Mouse (Mus musculus) liver, postnatal 0 days (tissue): ENCODE data around the gene Rbfox2. TPM values are rescaled to one million over a fixed set of nuclear protein-coding genes. Genes with fewer than 3 reads are reported as not detected.
A peak's percentile ranks its signal among the peaks of the same experiment; 100 is the strongest.

Experiments used
- ATAC-seq: fragments of 200-750 bp; cut with Nextera tagmentation; 2 replicates; pipeline ENCODE4 v1.8.0; 2017; ENCODE audit warnings: mild to moderate bottlenecking, moderate library complexity
- DNase-seq: peaks from one replicate; pipeline ENCODE4 v3.0.0-alpha.2; 2016
- H3K27ac ChIP-seq: fragments of 300-500 bp; sonication (generic); 2 replicates; pipeline ENCODE4 v1.5.1; 2014; ENCODE audit warnings: antibody characterized with exemption, moderate library complexity, mild to moderate bottlenecking, low read depth
- H3K27me3 ChIP-seq: fragments of 300-500 bp; sonication (generic); 2 replicates; pipeline ENCODE4 v1.6.1; 2014; ENCODE audit warnings: low read length, control low read depth, mixed read lengths; ENCODE audit not compliant: insufficient read depth
- H3K36me3 ChIP-seq: fragments of 300-500 bp; sonication (generic); replicated peaks from 2 replicates; pipeline ENCODE4 v1.6.1; 2014; ENCODE audit warnings: mild to moderate bottlenecking, control low read depth, low read length, moderate library complexity, mixed read lengths; ENCODE audit not compliant: insufficient read depth
- H3K4me1 ChIP-seq: fragments of 300-500 bp; sonication (generic); 2 replicates; pipeline ENCODE4 v1.6.1; 2014; ENCODE audit warnings: antibody characterized with exemption, mild to moderate bottlenecking, control low read depth; ENCODE audit not compliant: insufficient read depth
- H3K4me2 ChIP-seq: fragments of 300-500 bp; sonication (generic); 2 replicates; pipeline ENCODE4 v1.6.1; 2014; ENCODE audit warnings: low read depth, mild to moderate bottlenecking, low read length, moderate library complexity, mixed read lengths
- H3K4me3 ChIP-seq: fragments of 300-500 bp; sonication (generic); 2 replicates; pipeline ENCODE4 v1.5.1; 2014; ENCODE audit warnings: low read depth, low read length
- H3K9ac ChIP-seq: fragments of 300-500 bp; sonication (generic); replicated peaks from 2 replicates; pipeline ENCODE4 v1.6.1; 2014; ENCODE audit warnings: mild to moderate bottlenecking, moderate library complexity
- H3K9me3 ChIP-seq: fragments of 300-500 bp; sonication (generic); 2 replicates; pipeline ENCODE4 v1.6.1; 2016; ENCODE audit warnings: mild to moderate bottlenecking, control low read depth, low read length, mixed read lengths
- CTCF ChIP-seq: sonication (generic); IDR thresholded peaks from 2 replicates; pipeline ENCODE4 v1.5.1; 2016; ENCODE audit warnings: antibody characterized with exemption, low read depth
- EP300 ChIP-seq: IDR thresholded peaks from 2 replicates; pipeline ENCODE4 v1.6.1; 2016; ENCODE audit warnings: antibody characterized with exemption, low read depth, mild to moderate bottlenecking
- WGBS: fragments of 180-500 bp; shearing (Covaris S2); extraction: QIAGEN DNeasy Blood & Tissue Kit; methylation state at CpG from one replicate; pipeline ENCODE4 v1.1.7; 2014; ENCODE audit not compliant: insufficient replicate concordance; 5-methylcytosine and 5-hydroxymethylcytosine counted together
- polyA plus RNA-seq: library from polyadenylated mRNA; unstranded; fragments of >200 nt; fragmentation: Nextera tagmentation; extraction: Ambion mirVana; gene quantifications from 2 replicates; pipeline ENCODE4 v1.2.1, GENCODE M21; 2015

Gene Rbfox2
- polyA plus RNA-seq, 1 experiment from 2014 or later: 6.9 TPM

DNA sequence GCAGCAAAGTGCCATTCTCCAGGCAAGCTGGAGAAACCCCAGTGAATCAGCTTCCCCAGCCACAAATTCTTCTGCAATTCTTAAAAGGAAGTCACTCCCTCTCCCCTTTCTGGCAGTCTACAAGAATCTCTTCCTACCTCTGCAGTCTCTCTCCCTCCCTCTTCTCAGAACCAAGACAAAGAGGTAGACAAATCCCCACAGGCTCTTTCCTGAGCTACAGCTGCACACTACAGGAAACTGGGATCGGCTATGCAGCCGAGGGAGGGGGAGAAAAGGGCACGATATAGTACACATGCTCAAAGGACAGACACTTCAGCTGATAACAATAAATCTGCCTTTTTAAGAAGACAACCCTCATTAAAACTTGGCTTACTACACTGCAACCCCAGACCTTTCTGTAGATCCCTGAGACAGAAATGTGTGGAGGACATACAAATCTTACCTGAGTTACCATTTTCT lies 153.7 kb downstream of the Rbfox2 start:
- no peaks in the 10 kb centered on the region for H3K27me3 ChIP-seq
- peak overlapping the region; percentile 42 for H3K4me3 ChIP-seq
- DNase-seq: no peak
- H3K4me1 ChIP-seq: peaks cover 17% of the 10 kb centered on the region
- no peaks in the 10 kb centered on the region for H3K9me3 ChIP-seq
- peak overlapping the region; percentile 45 for H3K9ac ChIP-seq
- ATAC-seq: peak; percentile 13; the same call in 1 of the 2 replicates
- no peaks in the 10 kb centered on the region; the same call in 1 of the 2 replicates for H3K36me3 ChIP-seq
- H3K27ac ChIP-seq: peak overlapping the region; percentile 83
- peak overlapping the region; percentile 70 for H3K4me2 ChIP-seq
- 2% methylated on average over 3 of the region's 3 CpGs for WGBS
- TF ChIP-seq EP300 (no peak), CTCF (no peak)

DNA sequence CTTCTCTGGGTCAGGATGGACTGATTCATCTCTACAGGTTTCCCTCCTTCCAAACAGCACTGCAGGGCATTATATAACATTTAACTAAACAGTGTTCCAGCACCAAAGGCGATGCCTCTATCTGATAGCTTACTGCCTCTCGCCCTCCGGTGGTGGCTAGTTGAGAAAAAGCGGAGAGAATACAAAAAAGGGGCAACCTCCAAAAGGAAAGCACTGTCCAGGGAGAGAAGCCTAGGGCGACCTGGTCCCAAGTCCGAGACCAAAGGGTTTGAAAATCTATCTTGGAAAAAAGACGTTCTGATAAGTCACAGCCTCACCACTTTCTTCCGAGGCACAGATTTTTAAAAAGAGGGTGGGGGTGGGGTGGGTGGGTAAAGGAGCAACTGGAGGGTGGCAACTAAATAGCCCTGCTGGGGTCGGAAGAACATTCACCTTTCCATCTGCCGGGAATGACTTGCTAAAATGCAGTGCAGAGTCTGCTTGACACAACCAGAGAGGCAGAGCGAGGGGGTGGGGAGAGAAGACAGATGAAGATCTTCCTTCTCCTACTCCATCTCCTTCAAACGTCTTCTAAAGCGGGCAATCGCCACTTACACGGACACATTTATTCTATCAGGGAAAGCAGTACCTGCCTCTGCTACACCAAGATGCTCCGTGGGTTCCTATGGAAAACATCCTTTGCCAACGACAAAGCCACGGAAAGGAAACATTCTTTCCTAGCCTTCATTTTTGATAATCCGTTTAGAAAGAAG lies 154.3 kb downstream of the Rbfox2 start:
- WGBS: 2% methylated on average over 19 of the region's 19 CpGs
- DNase-seq (no peak), ATAC-seq (no peak)
- H3K27ac ChIP-seq: peak overlapping the region; percentile 83
- H3K9me3 ChIP-seq: no peaks in the 10 kb centered on the region
- H3K4me3 ChIP-seq: peak overlapping the region; percentile 42
- peak overlapping the region; percentile 70 for H3K4me2 ChIP-seq
- TF ChIP-seq EP300 (no peak), CTCF (peak; percentile 24; the same call in 1 of the 2 replicates)
- no peaks in the 10 kb centered on the region for H3K36me3 ChIP-seq
- no peaks in the 10 kb centered on the region for H3K27me3 ChIP-seq
- H3K4me1 ChIP-seq: peaks cover 19% of the 10 kb centered on the region
- H3K9ac ChIP-seq: peak overlapping the region; percentile 45

DNA sequence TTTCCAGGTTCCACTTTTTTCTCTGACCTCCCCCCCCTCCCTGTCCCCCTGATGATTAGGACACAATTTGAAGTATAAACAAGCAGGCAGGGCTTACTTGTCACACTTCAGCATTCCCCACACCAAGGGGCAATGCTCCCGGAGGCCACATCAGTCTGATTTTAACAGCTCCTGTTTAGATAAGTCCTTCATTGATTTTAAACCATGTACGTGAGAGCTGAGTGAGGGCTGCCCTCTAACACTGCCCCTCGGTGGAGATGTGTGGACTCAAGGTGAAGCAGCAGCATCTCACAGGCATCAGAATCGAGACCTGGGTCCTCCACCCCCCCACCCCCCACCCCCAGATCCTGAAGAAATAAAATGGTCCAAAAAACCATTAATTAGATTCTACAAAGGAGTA lies 155.0 kb downstream of the Rbfox2 start:
- peak overlapping the region; percentile 42 for H3K4me3 ChIP-seq
- no peak for DNase-seq
- H3K9me3 ChIP-seq: no peaks in the 10 kb centered on the region
- TF ChIP-seq EP300 (no peak), CTCF (no peak)
- no peaks in the 10 kb centered on the region for H3K27me3 ChIP-seq
- H3K9ac ChIP-seq: peak overlapping the region; percentile 45; the same call in 1 of the 2 replicates
- no peaks in the 10 kb centered on the region for H3K36me3 ChIP-seq
- 26% methylated on average over 4 of the region's 4 CpGs for WGBS
- ATAC-seq: peak; percentile 22; the same call in 1 of the 2 replicates
- H3K4me2 ChIP-seq: peak overlapping the region; percentile 70
- peak overlapping the region; percentile 83 for H3K27ac ChIP-seq
- peaks cover 19% of the 10 kb centered on the region for H3K4me1 ChIP-seq

DNA sequence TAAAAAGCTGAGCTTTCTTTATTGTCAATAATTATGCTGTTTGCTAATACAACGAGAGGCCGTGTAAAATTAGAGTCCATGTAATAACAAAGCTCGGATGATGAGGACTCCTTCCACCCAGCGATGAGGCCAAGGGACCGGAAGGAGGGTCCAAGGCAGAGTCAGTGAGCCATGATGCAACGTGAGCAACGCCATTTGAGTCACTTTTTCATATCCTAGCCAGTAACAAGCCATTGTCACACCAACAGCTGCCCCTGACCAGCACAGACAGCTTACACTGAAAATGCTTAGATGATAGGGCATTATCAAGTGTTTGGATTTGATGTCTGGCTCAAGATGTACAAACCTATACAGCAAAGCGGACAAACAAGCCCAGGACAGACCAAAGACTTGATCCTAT lies 155.6 kb downstream of the Rbfox2 start:
- Histone ChIP-seq H3K36me3 (no peaks in the 10 kb centered on the region), H3K4me3 (peak overlapping the region; percentile 42; the same call in 1 of the 2 replicates), H3K4me1 (peaks cover 15% of the 10 kb centered on the region), H3K4me2 (peak overlapping the region; percentile 70), H3K9me3 (no peaks in the 10 kb centered on the region), H3K27ac (peak overlapping the region; percentile 83), H3K27me3 (no peaks in the 10 kb centered on the region), H3K9ac (no peak overlapping the region; the same call in 1 of the 2 replicates)
- ATAC-seq: no peak
- TF ChIP-seq CTCF: no peak
- no peak for TF ChIP-seq EP300
- 57% methylated on average over 8 of the region's 8 CpGs for WGBS
- peak; percentile 22 for DNase-seq

DNA sequence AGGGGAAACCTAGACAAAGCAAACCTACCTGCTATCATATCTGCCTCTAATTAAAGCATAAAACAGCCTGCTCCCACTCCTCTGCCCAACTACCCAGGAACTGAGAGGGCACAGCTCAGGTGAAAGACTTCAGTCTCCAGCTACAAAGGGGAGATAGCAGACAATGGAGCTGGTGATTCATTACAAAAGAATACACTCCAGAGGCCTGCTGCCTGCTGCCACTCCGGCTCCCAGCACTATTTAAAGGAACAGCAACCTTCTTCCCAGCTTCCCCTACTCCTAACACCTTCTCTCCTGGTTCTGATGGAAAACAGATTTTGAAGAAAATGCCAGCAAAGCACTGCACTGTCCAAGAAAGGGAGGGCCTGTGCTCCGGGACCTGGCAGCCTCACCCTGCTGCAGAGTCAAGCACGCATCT lies 156.4 kb downstream of the Rbfox2 start:
- no peak for ATAC-seq
- Histone ChIP-seq H3K27ac (peak overlapping the region; percentile 69), H3K4me3 (peak overlapping the region; percentile 29), H3K27me3 (no peaks in the 10 kb centered on the region), H3K9ac (0 out of 2 replicates have a peak overlapping the region, but pooled peaks have one; percentile 39), H3K36me3 (no peaks in the 10 kb centered on the region), H3K4me2 (peak overlapping the region; percentile 70), H3K4me1 (peaks cover 15% of the 10 kb centered on the region), H3K9me3 (no peaks in the 10 kb centered on the region)
- no peak for DNase-seq
- WGBS: 55% methylated on average over 3 of the region's 3 CpGs
- TF ChIP-seq CTCF: no peak
- no peak for TF ChIP-seq EP300

DNA sequence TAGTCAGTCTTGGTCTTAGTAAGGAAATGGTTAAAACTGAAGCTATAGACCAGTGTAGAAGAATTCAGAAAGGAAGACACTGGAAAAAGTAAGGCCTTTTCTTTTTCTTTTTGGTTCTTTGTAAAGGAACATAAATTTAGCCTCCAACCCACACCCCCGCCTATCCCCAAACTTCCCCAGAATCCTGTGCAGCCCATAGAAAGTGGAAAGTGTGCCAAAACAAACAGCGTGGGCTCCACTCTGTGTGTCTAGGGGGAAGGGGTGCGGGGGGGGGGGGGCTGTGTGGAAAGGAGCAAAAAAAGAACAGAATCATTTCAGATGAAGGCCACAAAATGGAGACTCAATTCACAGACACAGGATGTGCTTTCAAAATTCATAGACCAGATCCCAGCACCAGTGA lies 156.8 kb downstream of the Rbfox2 start:
- Histone ChIP-seq H3K4me3 (peak overlapping the region; percentile 29), H3K9ac (0 out of 2 replicates have a peak overlapping the region, but pooled peaks have one; percentile 39), H3K27ac (peak overlapping the region; percentile 69), H3K4me2 (peak overlapping the region; percentile 70), H3K36me3 (no peaks in the 10 kb centered on the region), H3K4me1 (peaks cover 15% of the 10 kb centered on the region), H3K27me3 (no peaks in the 10 kb centered on the region), H3K9me3 (no peaks in the 10 kb centered on the region)
- ATAC-seq (no peak), DNase-seq (peak; percentile 21)
- TF ChIP-seq CTCF: no peak
- 25% methylated on average over 3 of the region's 3 CpGs for WGBS
